Mouse (Mus musculus) kidney, embryonic 15.5 days (tissue): ENCODE measurements around the gene Vamp2. TPM values are rescaled to one million over a fixed set of nuclear protein-coding genes. Genes with fewer than 3 reads are reported as not detected.
A peak's percentile ranks its signal among the peaks of the same experiment; 100 is the strongest.
"Not testable (repeated sequence)": the region's sequence is repeated elsewhere in the genome, so short reads cannot be mapped to it uniquely, and the experiment has no call there.

ENCODE experiments used
- ATAC-seq: fragments of 200-750 bp; cut with Nextera tagmentation; replicated peaks from 2 replicates; pipeline ENCODE4 v1.8.0; 2017; ENCODE audit warnings: moderate TSS enrichment; ENCODE audit not compliant: low FRiP score
- H3K27ac ChIP-seq: fragments of 300-500 bp; sonication (generic); 2 replicates; pipeline ENCODE4 v1.5.1; 2015; ENCODE audit warnings: mild to moderate bottlenecking, inconsistent platforms
- H3K27me3 ChIP-seq: fragments of 300-500 bp; sonication (generic); 2 replicates; pipeline ENCODE4 v1.6.1; 2015; ENCODE audit warnings: inconsistent platforms
- H3K36me3 ChIP-seq: fragments of 300-500 bp; sonication (generic); 2 replicates; pipeline ENCODE4 v1.6.1; 2015; ENCODE audit warnings: inconsistent platforms
- H3K4me1 ChIP-seq: fragments of 300-500 bp; sonication (generic); 2 replicates; pipeline ENCODE4 v1.6.1; 2015; ENCODE audit warnings: inconsistent platforms
- H3K4me2 ChIP-seq: fragments of 300-500 bp; sonication (generic); 2 replicates; pipeline ENCODE4 v1.6.1; 2015; ENCODE audit warnings: moderate library complexity, mild to moderate bottlenecking, inconsistent platforms
- H3K4me3 ChIP-seq: fragments of 300-500 bp; sonication (generic); replicated peaks from 2 replicates; pipeline ENCODE4 v1.5.1; 2015; ENCODE audit warnings: mild to moderate bottlenecking, inconsistent platforms
- H3K9ac ChIP-seq: fragments of 300-500 bp; sonication (generic); 2 replicates; pipeline ENCODE4 v1.6.1; 2015; ENCODE audit warnings: mild to moderate bottlenecking, inconsistent platforms
- H3K9me3 ChIP-seq: fragments of 300-500 bp; sonication (generic); replicated peaks from 2 replicates; pipeline ENCODE4 v1.6.1; 2016; ENCODE audit warnings: inconsistent platforms
- WGBS: fragments of 180-500 bp; shearing (Covaris S2); methylation state at CpG from one replicate; pipeline ENCODE4 v1.1.7; 2015; ENCODE audit warnings: mixed read lengths; 5-methylcytosine and 5-hydroxymethylcytosine counted together
- polyA plus RNA-seq: library from polyadenylated mRNA; unstranded; fragments of >200 nt; fragmentation: Nextera tagmentation; extraction: Ambion mirVana; gene quantifications from 2 replicates; pipeline ENCODE4 v1.2.1, GENCODE M21; 2015

Vamp2 gene
- polyA plus RNA-seq, 1 experiment from 2014 or later: 101 TPM

- WGBS: 77% methylated on average over 12 of the region's 12 CpGs
- peak overlapping the region; percentile 100 for H3K9ac ChIP-seq
- peaks cover 31% of the 10 kb centered on the region for H3K36me3 ChIP-seq
- peaks cover 64% of the 10 kb centered on the region for H3K4me1 ChIP-seq
- H3K27me3 ChIP-seq: no peaks in the 10 kb centered on the region
- peak overlapping the region; percentile 87 for H3K4me2 ChIP-seq
- no peaks in the 10 kb centered on the region for H3K9me3 ChIP-seq
- ATAC-seq: no peak
- peak overlapping the region; percentile 95; the same call in 1 of the 2 replicates for H3K27ac ChIP-seq
- peak overlapping the region; percentile 96 for H3K4me3 ChIP-seq
Measured at GRCm38 (mm10) chr11:69089616-69090290, 1.5 kb downstream of the Vamp2 start.

DNA sequence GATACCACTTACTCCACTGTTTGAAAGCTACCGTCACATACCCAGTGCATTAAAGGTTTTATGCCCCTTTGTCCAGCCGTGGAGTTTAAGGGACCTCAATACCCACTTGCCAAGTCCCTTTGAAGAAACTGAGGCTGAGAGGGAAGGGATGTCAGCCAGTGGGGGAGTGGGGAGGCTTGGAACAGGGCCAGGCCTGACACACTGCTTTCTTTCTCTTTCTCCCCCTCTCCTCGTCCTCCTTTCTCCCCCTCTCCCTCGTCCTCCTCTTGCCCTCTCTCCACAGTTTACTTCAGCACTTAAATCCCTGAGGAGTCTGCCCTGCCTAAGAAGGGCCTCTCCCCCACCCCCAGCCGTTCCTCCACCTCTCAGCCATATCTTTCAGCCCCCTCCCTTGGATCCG, 2.1 kb downstream of the Vamp2 start:
- Histone ChIP-seq H3K9me3 (no peaks in the 10 kb centered on the region), H3K27me3 (no peaks in the 10 kb centered on the region), H3K36me3 (peaks cover 31% of the 10 kb centered on the region), H3K4me2 (peak overlapping the region; percentile 87), H3K4me3 (peak overlapping the region; percentile 96), H3K9ac (peak overlapping the region; percentile 100; the same call in 1 of the 2 replicates), H3K4me1 (peaks cover 66% of the 10 kb centered on the region), H3K27ac (0 out of 2 replicates have a peak overlapping the region, but pooled peaks have one; percentile 95)
- ATAC-seq: no peak
- WGBS: 67% methylated on average over 6 of the region's 6 CpGs

DNA sequence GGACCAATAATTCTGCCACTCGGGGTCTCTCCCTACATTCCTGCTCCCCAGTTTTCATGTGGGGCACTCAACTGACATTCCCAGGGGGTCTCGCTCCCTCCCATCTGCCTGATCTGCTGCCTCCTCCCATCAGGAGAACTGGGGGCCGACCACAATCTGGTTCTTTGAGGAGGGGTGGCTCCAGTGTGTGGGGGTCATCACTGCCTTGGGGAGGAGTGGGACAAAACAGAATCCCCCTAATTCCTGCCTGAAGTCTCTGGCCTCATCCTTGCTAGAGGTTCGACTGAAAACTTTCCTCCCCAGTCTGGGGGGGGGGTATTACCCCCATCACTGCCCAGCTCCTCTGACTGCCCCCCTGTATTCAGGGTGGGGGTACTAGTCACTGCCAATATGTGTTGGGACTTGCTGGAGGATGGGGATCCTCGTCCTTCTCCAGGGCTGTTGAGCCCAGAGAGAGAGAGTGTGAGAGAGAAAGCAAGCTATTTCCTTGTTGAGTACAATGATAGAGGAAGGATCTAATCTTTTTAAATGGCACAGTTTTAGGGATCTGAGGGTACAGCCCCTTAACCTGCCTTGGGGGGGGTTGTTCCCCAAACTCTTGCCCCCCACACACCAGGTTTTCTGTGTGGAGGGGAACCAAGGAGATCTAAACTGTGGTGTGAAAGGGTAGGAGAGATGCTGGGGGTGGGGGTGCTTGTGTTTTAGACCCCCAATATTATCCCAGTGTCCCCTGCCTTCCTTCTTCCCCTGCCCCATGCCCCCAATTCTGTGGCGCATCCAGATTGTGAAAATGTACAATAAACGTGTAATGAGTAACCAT, 3.5 kb downstream of the Vamp2 start:
- H3K27me3 ChIP-seq: no peaks in the 10 kb centered on the region
- peak overlapping the region; percentile 41; the same call in 1 of the 2 replicates for H3K27ac ChIP-seq
- H3K4me1 ChIP-seq: peaks cover 69% of the 10 kb centered on the region
- ATAC-seq: no peak
- no peak overlapping the region for H3K4me2 ChIP-seq
- H3K9ac ChIP-seq: no peak overlapping the region
- no peak overlapping the region for H3K4me3 ChIP-seq
- peaks cover 31% of the 10 kb centered on the region for H3K36me3 ChIP-seq
- 60% methylated on average over 7 of the region's 7 CpGs for WGBS
- no peaks in the 10 kb centered on the region for H3K9me3 ChIP-seq

GRCm38 (mm10) chr11:69092386-69092751, 4.1 kb downstream of the Vamp2 start:
- 8% methylated on average over 3 of the region's 3 CpGs for WGBS
- H3K9me3 ChIP-seq: no peaks in the 10 kb centered on the region
- no peak overlapping the region for H3K9ac ChIP-seq
- H3K4me1 ChIP-seq: peaks cover 70% of the 10 kb centered on the region
- no peak for ATAC-seq
- H3K4me2 ChIP-seq: peak overlapping the region; percentile 16; the same call in 1 of the 2 replicates
- 0 out of 2 replicates have a peak overlapping the region, but pooled peaks have one; percentile 41 for H3K27ac ChIP-seq
- peaks cover 31% of the 10 kb centered on the region for H3K36me3 ChIP-seq
- no peak overlapping the region for H3K4me3 ChIP-seq
- no peaks in the 10 kb centered on the region for H3K27me3 ChIP-seq

DNA sequence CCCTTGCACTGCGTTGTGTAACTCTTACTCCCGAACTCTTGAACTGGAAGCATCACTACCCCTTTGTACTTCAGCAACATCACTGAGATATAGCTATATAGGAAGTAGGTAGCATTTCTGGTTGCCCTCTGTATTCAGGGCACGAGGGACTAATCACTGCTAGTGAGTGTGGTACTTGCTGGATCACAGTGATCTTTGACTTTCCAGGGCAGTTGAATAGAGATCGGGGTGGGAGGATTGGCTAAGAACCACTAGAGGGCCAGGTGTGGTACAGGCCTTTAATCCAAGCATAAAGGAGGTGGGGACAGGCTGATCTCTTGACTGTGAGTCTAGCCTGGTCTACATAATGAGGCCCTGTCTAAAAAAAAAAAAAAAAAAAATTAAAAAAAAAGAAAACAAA, 4.6 kb downstream of the Vamp2 start:
- WGBS: 89% methylated on average over 4 of the region's 4 CpGs
- no peak overlapping the region for H3K9ac ChIP-seq
- H3K4me3 ChIP-seq: no peak overlapping the region
- H3K27ac ChIP-seq: no peak overlapping the region
- H3K27me3 ChIP-seq: no peaks in the 10 kb centered on the region
- ATAC-seq: no peak
- H3K4me1 ChIP-seq: peaks cover 71% of the 10 kb centered on the region
- peaks cover 31% of the 10 kb centered on the region for H3K36me3 ChIP-seq
- no peaks in the 10 kb centered on the region for H3K9me3 ChIP-seq
- peak overlapping the region; percentile 16; the same call in 1 of the 2 replicates for H3K4me2 ChIP-seq

GRCm38 (mm10) chr11:69093856-69094255, 5.6 kb downstream of the Vamp2 start:
- H3K9ac ChIP-seq, H3K27me3 ChIP-seq, ATAC-seq, H3K9me3 ChIP-seq: not testable (repeated sequence)
- H3K4me2 ChIP-seq: peak overlapping the region; percentile 96; the same call in 1 of the 2 replicates
- peaks cover 78% of the 10 kb centered on the region for H3K4me1 ChIP-seq
- H3K27ac ChIP-seq: peak overlapping the region; percentile 88; the same call in 1 of the 2 replicates
- H3K4me3 ChIP-seq: peak overlapping the region; percentile 61; the same call in 1 of the 2 replicates
- WGBS: 84% methylated on average over 7 of the region's 7 CpGs
- H3K36me3 ChIP-seq: peaks cover 31% of the 10 kb centered on the region

- peak within 1 kb of the TSS; percentile 96 for H3K4me2 ChIP-seq
- H3K27ac ChIP-seq: peak within 1 kb of the TSS; percentile 95
- peak; percentile 92 for ATAC-seq
- H3K36me3 ChIP-seq: peaks cover 29% of the 10 kb centered on the region
- no peaks in the 10 kb centered on the region for H3K27me3 ChIP-seq
- under 1% methylated on average over 37 of the region's 37 CpGs for WGBS
- no peaks in the 10 kb centered on the region for H3K9me3 ChIP-seq
- peaks cover 79% of the 10 kb centered on the region for H3K4me1 ChIP-seq
- peak within 1 kb of the TSS; percentile 61 for H3K4me3 ChIP-seq
- peak within 1 kb of the TSS; percentile 62 for H3K9ac ChIP-seq
Measured at GRCm38 (mm10) chr11:69094697-69095429, 6.6 kb downstream of the Vamp2 start, which contains the start of gene Per1. Gene Per1, plus strand, starts transcription at chr11:69095217.

DNA sequence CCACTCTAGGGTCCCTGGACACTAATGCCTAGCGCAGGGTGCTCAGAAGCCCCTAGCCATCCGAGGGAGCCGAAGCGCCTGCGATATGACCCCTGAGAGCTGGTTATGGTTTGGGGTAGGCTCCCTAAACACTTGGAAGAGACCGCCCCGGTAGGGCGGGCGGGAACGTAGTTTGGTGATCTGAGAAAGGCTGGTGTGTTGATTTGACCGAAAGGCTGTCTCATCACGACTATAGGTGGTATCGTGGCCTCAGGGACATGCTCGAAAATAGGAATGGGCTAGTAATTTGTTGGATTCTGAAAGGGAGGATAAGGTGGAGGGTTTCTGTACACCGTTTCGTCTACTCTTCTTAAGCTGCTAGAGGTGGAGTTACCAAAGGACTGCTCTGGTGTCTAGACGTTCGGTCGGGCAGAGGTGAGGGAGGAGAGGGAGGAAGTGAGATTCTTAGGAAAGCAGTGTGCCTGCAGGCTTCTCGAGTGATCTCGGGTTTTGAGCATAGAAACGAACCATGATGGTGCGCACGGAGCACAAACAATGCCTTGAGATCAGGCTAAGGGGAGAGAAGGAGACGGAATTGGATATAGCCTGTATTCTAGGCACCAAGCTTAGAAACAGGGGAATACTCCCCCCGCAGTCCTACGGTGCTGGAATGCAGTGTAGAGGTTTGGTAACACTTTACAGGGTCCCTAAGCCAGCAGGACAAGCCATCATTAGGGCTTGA, 7.4 kb downstream of the Vamp2 start:
- H3K9ac ChIP-seq: peak overlapping the region; percentile 62
- H3K9me3 ChIP-seq: no peaks in the 10 kb centered on the region
- no peak for ATAC-seq
- peak overlapping the region; percentile 95 for H3K27ac ChIP-seq
- H3K4me2 ChIP-seq: peak overlapping the region; percentile 96
- H3K36me3 ChIP-seq: peaks cover 22% of the 10 kb centered on the region
- peaks cover 79% of the 10 kb centered on the region for H3K4me1 ChIP-seq
- H3K4me3 ChIP-seq: peak overlapping the region; percentile 61
- WGBS: 2% methylated on average over 27 of the region's 27 CpGs
- no peaks in the 10 kb centered on the region for H3K27me3 ChIP-seq

DNA sequence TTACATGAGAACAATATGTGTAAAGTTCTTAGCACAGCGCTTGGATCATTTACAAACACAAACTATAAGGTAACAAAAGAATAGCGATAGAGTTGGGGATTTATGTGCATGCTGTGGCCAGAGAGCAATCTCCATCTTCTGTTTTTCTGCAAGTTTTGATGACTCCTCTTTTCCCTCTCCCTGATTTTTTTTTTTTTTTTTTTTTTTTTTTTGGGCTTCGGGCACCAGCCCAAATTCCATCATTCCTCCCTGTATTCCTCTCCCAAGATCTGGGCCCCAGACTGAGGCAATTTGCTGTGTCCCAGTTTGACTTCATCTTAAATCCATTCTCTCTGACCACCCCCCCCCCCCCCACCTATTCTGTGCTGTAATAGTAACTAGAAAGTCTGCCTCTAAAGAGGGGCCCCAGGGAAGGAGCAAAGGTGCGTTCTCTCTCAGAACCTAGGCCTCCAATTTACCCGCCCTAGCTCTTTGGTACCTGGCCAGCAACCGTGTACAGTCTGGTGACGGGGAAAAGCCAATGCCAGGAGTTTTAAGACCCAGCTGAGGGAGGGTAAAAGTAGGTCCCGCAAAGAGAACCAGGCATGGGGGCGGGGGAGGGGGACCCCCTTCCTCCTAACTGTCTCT, 8.2 kb downstream of the Vamp2 start:
- Histone ChIP-seq H3K27me3 (no peaks in the 10 kb centered on the region), H3K36me3 (peaks cover 22% of the 10 kb centered on the region), H3K27ac (peak overlapping the region; percentile 95), H3K4me2 (peak overlapping the region; percentile 96), H3K4me3 (peak overlapping the region; percentile 61), H3K9ac (peak overlapping the region; percentile 62), H3K9me3 (no peaks in the 10 kb centered on the region), H3K4me1 (peaks cover 76% of the 10 kb centered on the region)
- ATAC-seq: no peak
- 8% methylated on average over 9 of the region's 9 CpGs for WGBS

GRCm38 (mm10) chr11:69096987-69097900, 9.0 kb downstream of the Vamp2 start:
- H3K27ac ChIP-seq: peak overlapping the region; percentile 95
- peak overlapping the region; percentile 96 for H3K4me2 ChIP-seq
- H3K4me1 ChIP-seq: peaks cover 70% of the 10 kb centered on the region
- no peaks in the 10 kb centered on the region for H3K9me3 ChIP-seq
- H3K36me3 ChIP-seq: peaks cover 23% of the 10 kb centered on the region
- no peaks in the 10 kb centered on the region for H3K27me3 ChIP-seq
- WGBS: 3% methylated on average over 29 of the region's 29 CpGs
- peak overlapping the region; percentile 25 for H3K9ac ChIP-seq
- H3K4me3 ChIP-seq: peak overlapping the region; percentile 61
- peak; percentile 46 for ATAC-seq
